Mouse (Mus musculus): ENCODE results near the gene Rspo3.

DNA sequence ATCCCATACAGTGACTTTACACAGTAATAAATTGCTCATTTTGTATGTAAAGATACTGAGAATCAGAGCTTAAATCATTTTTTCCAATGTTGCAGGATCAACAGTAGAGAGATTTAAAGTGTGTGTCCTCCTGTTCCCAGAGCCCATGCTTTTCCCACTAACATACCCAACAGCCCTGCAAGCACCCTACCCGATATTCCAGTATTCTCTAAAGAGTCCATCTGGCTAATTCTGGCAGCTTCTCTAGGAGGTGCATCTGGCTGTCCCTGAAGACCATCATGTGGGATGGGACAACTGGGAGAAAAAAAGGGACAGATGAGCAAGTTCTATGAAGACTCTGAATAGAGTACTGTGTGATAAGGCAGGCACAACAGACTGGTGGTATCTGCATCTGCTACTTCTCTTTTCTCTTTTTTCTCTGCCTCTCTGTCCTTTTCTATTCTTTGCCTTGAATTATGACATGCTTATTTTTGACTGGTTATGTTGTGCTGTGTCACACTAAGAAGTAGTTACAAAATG, 102.7 kb downstream of the Rspo3 start:
- no peak for TF ChIP-seq GATA1 (IDR thresholded peaks at IDR 0.05; ENCODE audit: low read length)
- TF ChIP-seq TAL1 (IDR thresholded peaks at IDR 0.05; ENCODE audit: low read length): no peak

Measured in erythroblast, embryonic 14.5 days (primary cell).